Mouse (Mus musculus) heart, embryonic 16.5 days (tissue): ENCODE measurements around the gene Agpat3. TPM values are rescaled to one million over a fixed set of nuclear protein-coding genes. Genes with fewer than 3 reads are reported as not detected.

ENCODE experiments used
- ATAC-seq: fragments of 200-750 bp; cut with Nextera tagmentation; replicated peaks from 2 replicates; pipeline ENCODE4 v1.8.0; 2017; ENCODE audit warnings: moderate number of reproducible peaks; ENCODE audit not compliant: insufficient read depth, low FRiP score; ENCODE audit errors: extremely low read depth
- H3K27ac ChIP-seq: fragments of 300-500 bp; sonication (generic); 2 replicates; pipeline ENCODE4 v1.5.1; 2014; ENCODE audit warnings: mild to moderate bottlenecking, low read length, control low read depth, moderate library complexity
- H3K27me3 ChIP-seq: fragments of 300-500 bp; sonication (generic); 2 replicates; pipeline ENCODE4 v1.6.1; 2014; ENCODE audit warnings: low read length, mixed read lengths; ENCODE audit not compliant: control insufficient read depth, insufficient read depth
- H3K36me3 ChIP-seq: fragments of 300-500 bp; sonication (generic); 2 replicates; pipeline ENCODE4 v1.6.1; 2014; ENCODE audit not compliant: control insufficient read depth, insufficient read depth
- H3K4me1 ChIP-seq: fragments of 300-500 bp; sonication (generic); 2 replicates; pipeline ENCODE4 v1.6.1; 2014; ENCODE audit warnings: low read length, mixed read lengths; ENCODE audit not compliant: control insufficient read depth, insufficient read depth
- H3K4me2 ChIP-seq: fragments of 300-500 bp; sonication (generic); 2 replicates; pipeline ENCODE4 v1.6.1; 2014; ENCODE audit warnings: low read depth, mild to moderate bottlenecking, control low read depth, low read length
- H3K4me3 ChIP-seq: fragments of 300-500 bp; sonication (generic); 2 replicates; pipeline ENCODE4 v1.5.1; 2014; ENCODE audit warnings: mild to moderate bottlenecking, control low read depth, low read length
- H3K9ac ChIP-seq: fragments of 300-500 bp; sonication (generic); 2 replicates; pipeline ENCODE4 v1.6.1; 2014; ENCODE audit warnings: low read length, control low read depth
- H3K9me3 ChIP-seq: fragments of 300-500 bp; sonication (generic); replicated peaks from 2 replicates; pipeline ENCODE4 v1.6.1; 2016; ENCODE audit warnings: low read length; ENCODE audit not compliant: control insufficient read depth
- WGBS: fragments of 180-500 bp; shearing (Covaris S2); extraction: QIAGEN DNeasy Blood & Tissue Kit; methylation state at CpG from one replicate; pipeline ENCODE4 v1.1.7; 2014; 5-methylcytosine and 5-hydroxymethylcytosine counted together
- polyA plus RNA-seq: library from polyadenylated mRNA; unstranded; fragments of >200 nt; fragmentation: Nextera tagmentation; extraction: Ambion mirVana; gene quantifications from 2 replicates; pipeline ENCODE4 v1.2.1, GENCODE M21; 2015

The Agpat3 gene
- polyA plus RNA-seq, 1 experiment from 2014 or later: 56.6 TPM

DNA sequence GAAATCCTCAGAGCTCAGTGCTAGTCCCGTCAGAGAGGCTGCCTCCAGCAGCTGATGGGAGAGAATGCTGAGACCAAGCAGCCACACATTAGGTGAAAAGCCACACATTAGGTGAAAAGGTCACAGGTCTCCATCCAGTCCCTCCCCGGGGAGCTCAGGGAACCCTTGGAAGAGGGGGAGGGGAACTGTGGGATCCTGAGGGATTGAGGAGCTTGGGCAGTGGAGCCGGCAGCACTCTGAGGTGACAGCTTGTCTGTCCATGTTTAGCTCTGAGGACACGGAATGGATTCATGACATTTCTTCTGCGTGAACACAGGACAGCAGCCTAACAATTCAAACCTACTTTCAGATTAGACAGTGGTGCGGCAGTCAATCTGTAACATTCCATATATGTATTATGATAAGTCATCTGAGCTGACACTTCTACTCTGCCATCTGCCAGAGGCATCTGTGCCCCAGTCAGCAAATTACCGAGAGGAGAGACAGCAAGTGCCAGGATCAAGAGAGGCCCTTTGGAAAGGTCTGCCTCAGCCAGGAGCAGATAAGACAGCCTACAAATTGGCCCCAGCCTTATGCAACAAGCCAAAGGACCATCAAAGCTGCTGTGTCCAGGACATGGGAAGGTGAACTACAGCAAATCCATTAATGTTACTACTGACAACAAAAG is 28.9 kb downstream of the Agpat3 start:
- H3K27ac ChIP-seq: peak overlapping the region; percentile 51
- no peaks in the 10 kb centered on the region for H3K27me3 ChIP-seq
- no peak overlapping the region for H3K4me3 ChIP-seq
- peaks cover 10% of the 10 kb centered on the region for H3K4me1 ChIP-seq
- no peak overlapping the region for H3K9ac ChIP-seq
- WGBS: 36% methylated on average over 7 of the region's 7 CpGs
- no peaks in the 10 kb centered on the region for H3K9me3 ChIP-seq
- ATAC-seq: peak; percentile 34; the same call in 1 of the 2 replicates
- H3K36me3 ChIP-seq: peaks cover 2% of the 10 kb centered on the region; the same call in 1 of the 2 replicates
- H3K4me2 ChIP-seq: no peak overlapping the region

DNA sequence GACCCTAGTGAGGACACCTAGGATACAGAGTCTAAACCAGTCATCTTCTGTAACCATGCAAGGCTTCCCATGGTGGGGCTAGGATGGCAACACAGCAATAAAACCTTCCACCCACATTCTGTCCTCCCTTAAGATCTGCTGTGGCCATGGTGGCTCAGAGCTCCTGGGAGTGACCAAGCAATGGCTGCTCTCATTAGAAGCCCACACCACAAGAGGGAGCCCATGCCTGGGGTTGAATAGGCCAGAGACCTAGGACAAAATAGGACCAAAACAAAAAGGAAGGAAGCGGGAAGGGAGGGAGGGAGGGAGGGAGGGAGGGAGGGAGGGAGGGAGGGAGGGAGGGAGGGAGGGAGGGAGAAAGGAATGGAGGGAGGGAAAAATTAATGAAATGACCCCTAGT is 29.5 kb downstream of the Agpat3 start:
- Histone ChIP-seq H3K27me3 (no peaks in the 10 kb centered on the region), H3K9me3 (no peaks in the 10 kb centered on the region), H3K4me2 (no peak overlapping the region), H3K4me3 (no peak overlapping the region), H3K4me1 (peaks cover 10% of the 10 kb centered on the region), H3K9ac (no peak overlapping the region), H3K36me3 (peaks cover 2% of the 10 kb centered on the region; the same call in 1 of the 2 replicates), H3K27ac (no peak overlapping the region)
- WGBS: 33% methylated on average over 1 of the region's 1 CpGs
- no peak for ATAC-seq

DNA sequence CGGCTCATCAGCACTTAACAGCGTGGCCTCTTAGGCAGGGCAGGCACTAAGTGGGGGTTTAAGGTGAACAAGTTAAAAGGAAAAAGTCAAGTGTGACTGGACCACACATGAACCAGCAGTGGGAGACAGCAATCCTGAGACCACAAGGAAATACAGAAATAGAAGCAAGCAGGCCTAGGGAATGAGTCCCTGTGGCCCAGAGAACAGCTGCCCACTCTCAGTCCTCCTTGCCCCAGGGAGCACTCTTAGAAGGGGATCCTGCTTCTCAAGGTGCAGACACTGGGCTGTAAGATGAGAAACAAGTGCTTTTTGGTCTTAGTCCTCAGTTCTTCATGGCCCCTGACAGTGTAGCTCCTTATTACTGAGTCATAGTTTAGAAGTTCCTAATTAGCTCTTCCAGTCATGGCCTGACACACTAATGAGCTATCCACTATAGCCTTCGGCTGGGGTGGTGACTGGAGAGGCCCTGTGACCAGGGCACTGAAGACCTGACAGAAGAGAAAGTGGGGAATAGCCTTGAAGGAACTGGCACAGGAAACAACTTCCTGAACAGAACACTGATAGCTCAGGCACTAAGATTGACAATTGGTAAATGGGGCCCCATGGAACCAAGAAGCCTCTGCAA is 31.0 kb downstream of the Agpat3 start:
- Histone ChIP-seq H3K9me3 (no peaks in the 10 kb centered on the region), H3K4me1 (peaks cover 19% of the 10 kb centered on the region), H3K27me3 (no peaks in the 10 kb centered on the region), H3K27ac (no peak overlapping the region), H3K9ac (no peak overlapping the region), H3K36me3 (no peaks in the 10 kb centered on the region), H3K4me3 (no peak overlapping the region), H3K4me2 (no peak overlapping the region)
- no peak for ATAC-seq
- WGBS: 77% methylated on average over 3 of the region's 3 CpGs

DNA sequence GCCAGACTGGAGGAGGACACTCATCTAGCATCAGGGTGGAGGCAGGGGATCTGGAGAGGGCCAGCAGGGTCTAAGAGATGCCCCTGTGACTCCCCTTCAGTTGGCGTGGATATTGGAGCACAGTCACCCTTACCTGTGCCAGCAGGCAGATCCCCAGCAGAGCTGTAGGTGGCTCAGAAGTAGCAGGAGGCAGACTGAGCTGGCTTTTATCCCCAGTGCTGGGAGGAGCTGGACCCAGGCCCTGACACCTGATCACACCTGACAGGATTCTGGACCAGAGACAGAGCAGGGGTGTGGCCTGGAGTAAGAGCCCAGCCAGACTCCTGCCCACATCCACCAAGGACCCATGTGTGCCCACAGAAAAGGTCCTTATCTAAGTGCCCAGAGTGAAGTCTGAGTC is 31.8 kb downstream of the Agpat3 start:
- Histone ChIP-seq H3K27me3 (no peaks in the 10 kb centered on the region), H3K36me3 (no peaks in the 10 kb centered on the region), H3K9ac (no peak overlapping the region), H3K4me2 (no peak overlapping the region), H3K9me3 (no peaks in the 10 kb centered on the region), H3K4me3 (no peak overlapping the region), H3K4me1 (peaks cover 23% of the 10 kb centered on the region), H3K27ac (no peak overlapping the region)
- WGBS: 83% methylated on average over 1 of the region's 1 CpGs
- ATAC-seq: no peak

DNA sequence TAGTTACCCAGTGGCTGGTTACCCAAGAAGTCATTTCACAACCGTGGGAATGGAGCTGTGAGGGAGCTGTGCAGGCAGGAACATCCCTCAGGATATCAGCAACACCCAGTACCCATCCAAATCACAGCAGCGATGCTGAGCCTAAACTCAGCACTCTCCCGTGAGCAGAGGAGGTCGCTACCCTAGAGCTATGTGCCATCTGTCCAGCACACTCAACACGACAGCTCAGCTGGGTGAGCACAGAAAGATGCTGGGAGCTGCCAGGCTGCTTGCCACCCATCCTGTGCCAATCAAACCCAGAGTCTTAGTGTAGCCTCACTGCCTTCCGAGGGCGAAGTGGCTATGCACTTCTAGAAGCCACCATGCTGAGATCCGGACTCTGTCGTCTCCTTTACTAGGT is 32.3 kb downstream of the Agpat3 start:
- ATAC-seq: no peak
- WGBS: 85% methylated on average over 9 of the region's 9 CpGs
- no peaks in the 10 kb centered on the region for H3K27me3 ChIP-seq
- peaks cover 28% of the 10 kb centered on the region for H3K4me1 ChIP-seq
- no peaks in the 10 kb centered on the region for H3K36me3 ChIP-seq
- no peaks in the 10 kb centered on the region for H3K9me3 ChIP-seq
- no peak overlapping the region for H3K4me3 ChIP-seq
- H3K9ac ChIP-seq: no peak overlapping the region
- H3K27ac ChIP-seq: no peak overlapping the region
- no peak overlapping the region for H3K4me2 ChIP-seq

DNA sequence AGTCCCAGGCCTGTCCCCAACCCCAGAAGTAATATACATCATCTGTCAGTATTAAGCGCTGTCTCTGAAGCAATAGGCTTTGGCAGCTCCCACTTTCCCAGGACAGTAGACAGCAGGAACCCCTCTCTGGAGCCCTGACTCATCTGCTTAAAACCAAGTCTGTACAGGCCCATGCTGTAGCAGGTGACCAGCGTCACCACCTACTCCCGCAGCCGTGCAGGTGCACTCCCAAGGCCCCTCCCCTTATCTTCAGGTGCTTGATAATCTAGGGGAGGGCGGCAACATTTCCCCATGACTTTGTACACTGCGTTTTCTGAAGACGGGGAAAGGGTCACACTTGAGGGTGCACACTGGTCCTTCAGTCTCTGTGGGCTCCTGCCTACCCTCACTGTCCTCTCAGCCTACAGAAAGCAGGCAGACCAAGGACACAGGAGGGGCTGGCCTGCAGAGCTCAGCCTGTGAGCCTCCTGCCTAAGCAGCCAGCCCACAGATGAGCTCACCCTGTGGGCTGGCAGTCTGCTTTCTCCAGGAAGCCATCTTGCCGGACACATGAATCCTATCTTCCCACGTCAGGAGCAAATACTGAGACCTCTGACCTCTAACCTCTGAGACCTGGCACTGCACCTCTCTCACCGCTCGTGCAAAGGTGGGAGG is 34.9 kb downstream of the Agpat3 start:
- Histone ChIP-seq H3K4me1 (peaks cover 19% of the 10 kb centered on the region), H3K27ac (no peak overlapping the region), H3K9ac (no peak overlapping the region), H3K4me3 (no peak overlapping the region), H3K27me3 (no peaks in the 10 kb centered on the region), H3K9me3 (no peaks in the 10 kb centered on the region), H3K4me2 (no peak overlapping the region), H3K36me3 (no peaks in the 10 kb centered on the region)
- 69% methylated on average over 11 of the region's 11 CpGs for WGBS
- no peak for ATAC-seq

DNA sequence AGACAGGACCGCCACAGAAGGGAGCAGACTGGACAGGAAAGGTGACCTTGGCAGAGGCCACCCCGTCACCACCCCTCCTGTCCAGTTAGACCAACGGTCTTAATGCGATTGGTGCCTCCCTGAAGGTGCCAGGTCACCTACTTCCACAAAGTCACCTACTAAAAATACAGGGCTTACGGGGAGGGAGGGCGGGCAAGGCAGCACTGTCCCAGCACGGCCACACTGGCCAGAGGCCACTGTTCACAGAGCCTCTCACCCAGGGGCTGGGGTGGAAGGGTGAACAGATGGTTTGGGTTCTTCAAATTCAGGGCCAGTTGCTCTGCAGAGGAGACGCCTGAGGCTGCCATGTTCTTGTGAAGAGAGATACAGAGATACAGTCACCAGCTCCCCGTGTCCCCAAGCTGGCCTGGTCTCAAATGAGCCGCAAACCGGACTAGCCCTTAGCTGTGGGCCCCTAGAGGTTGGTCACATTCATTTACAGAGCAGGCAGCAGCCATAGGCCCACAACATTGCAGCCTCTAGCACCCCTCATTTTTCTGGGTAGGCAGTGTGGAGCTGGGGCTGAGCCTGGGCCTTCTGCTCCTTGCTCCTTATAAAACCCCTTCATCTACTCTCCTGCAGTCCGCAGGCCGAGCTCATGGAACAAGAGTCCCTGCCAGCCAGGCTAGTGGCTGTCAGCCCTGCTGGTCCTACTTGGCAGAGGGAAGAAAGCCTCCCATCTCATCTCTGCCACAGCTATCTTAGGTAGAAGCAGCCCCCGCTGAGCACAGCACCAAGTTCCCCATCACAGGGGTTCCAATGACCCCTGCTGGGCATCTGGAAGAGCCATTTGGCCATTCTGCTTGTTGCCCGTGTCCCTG is 35.8 kb downstream of the Agpat3 start:
- ATAC-seq: no peak
- Histone ChIP-seq H3K27ac (peak overlapping the region; percentile 36; the same call in 1 of the 2 replicates), H3K9me3 (no peaks in the 10 kb centered on the region), H3K9ac (0 out of 2 replicates have a peak overlapping the region, but pooled peaks have one; percentile 17), H3K36me3 (no peaks in the 10 kb centered on the region), H3K4me3 (no peak overlapping the region), H3K4me2 (no peak overlapping the region), H3K4me1 (peaks cover 19% of the 10 kb centered on the region), H3K27me3 (no peaks in the 10 kb centered on the region)
- 61% methylated on average over 15 of the region's 15 CpGs for WGBS

DNA sequence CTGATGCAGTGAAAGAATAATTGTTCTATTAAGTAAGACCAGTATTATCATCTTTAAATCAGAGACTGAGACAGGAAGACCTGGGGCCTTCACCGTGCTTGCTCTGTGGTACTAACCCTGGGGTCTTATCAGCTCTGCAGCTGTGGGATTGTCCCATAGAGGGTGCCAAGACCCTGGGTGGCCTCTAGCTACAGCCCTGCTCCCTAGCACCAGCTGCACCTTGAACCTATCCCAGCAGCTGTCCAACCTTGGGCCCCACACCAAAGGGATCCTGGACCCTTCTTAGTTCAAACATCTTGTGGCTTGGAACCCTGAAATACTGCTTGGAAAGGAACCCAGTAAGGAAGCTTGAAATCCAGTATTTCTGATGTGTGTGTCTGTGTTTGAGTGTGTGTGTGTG is 37.1 kb downstream of the Agpat3 start:
- WGBS: 22% methylated on average over 1 of the region's 1 CpGs
- Histone ChIP-seq H3K4me1 (peaks cover 19% of the 10 kb centered on the region), H3K4me2 (no peak overlapping the region), H3K9me3 (no peaks in the 10 kb centered on the region), H3K36me3 (no peaks in the 10 kb centered on the region), H3K9ac (no peak overlapping the region), H3K4me3 (no peak overlapping the region), H3K27ac (no peak overlapping the region), H3K27me3 (no peaks in the 10 kb centered on the region)
- no peak for ATAC-seq
